Mouse (Mus musculus): ENCODE results near the gene Il2rb. TPM values are rescaled to one million over a fixed set of nuclear protein-coding genes. Genes with fewer than 3 reads are reported as not detected.

Il2rb gene
- total RNA-seq, 2 experiments from 2014 or later = 0.17 to 0.18 TPM

DNA sequence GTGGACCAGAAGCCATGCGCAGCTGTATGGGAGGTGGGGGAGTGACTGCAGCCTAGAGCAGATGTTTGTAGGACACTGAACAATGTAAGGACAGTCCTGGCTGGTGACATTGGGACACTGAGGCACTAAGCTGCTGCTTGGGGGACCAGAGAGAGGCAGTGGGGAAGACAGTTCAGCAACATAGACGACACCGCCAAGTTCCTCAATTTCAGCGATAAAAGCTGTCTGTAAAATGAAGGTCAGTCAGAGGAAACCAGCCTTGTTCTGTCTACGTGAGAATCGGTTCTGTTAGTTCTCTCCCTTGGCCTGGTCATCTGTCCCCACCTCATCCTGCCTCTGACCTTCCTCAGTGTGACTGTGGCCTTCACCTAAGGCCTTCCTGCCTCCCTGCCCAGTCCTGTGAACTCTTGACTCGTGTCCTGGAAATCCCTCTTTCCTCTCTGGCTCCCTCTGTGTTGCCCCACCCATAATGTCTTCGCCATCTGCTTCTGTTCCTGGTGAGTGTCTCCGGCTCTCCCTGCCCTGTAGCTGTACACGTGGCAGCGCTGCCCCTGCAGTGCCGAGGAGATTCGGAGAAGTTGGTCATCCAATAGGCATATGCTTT is 25.1 kb upstream of the Il2rb start:
- DNase-seq = no peak

- DNase-seq = no peak
Observed at GRCm38 (mm10) chr15:78518221-78518620, 23.1 kb upstream of the Il2rb start.

GRCm38 (mm10) chr15:78515759-78516158 is 20.7 kb upstream of the Il2rb start:
- no peak for DNase-seq

DNA sequence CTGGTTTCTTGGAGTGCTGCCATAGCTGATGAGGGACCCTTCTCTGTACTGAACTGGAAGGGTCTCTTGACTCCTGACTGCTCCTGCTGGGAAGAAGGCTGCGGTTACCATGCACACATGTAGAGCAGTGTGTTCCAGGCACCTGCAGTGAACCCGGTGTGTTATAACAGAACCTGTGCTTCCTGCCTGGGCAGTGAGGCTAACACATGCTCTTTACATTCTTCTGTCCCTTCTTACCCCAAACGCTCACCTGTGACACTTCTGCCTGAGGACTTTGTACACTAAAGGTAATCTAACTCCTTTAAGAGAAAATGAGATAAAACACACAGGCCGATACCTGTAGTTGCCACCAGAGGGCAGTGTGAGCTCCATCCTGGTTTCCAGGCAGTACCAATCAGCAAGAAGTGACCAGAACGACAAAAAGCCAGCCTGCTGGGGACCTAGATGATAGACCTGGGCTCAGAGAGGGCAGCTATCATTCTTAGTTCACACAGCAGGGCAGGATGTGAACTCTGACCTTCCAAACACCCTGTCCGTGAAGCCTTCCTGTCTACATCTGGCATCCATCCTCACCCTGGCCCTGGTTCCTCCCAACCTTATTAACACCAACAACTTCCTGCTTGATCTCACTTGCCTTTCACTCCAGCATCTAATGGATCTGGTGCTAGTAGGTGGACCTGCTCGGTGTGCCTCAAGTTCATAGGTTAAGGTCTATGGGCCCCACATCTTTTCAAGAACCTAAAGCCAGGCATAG is 19.5 kb upstream of the Il2rb start:
- DNase-seq = peak; percentile 71 to 78

DNA sequence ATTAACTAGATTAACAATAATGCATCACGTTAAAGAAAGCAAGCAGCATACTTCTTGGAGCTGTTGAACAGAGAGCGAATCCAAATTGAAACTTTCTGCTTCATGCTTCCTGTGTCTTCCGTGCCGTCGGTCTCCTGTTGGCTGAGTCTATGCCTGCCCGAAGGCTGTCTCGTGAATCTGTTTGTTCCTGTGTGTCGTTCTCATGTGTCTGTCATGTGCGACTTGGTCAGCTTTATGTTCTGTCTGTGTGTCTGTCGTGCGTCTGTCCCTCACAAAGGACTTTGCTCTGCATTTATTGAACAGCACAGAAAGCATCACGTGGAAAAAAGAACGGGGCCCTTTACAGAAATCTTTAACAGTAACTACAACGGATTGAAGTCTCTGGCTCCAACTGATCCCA is 17.9 kb upstream of the Il2rb start:
- DNase-seq = no peak

GRCm38 (mm10) chr15:78511951-78512350 is 16.9 kb upstream of the Il2rb start:
- no peak for DNase-seq

DNA sequence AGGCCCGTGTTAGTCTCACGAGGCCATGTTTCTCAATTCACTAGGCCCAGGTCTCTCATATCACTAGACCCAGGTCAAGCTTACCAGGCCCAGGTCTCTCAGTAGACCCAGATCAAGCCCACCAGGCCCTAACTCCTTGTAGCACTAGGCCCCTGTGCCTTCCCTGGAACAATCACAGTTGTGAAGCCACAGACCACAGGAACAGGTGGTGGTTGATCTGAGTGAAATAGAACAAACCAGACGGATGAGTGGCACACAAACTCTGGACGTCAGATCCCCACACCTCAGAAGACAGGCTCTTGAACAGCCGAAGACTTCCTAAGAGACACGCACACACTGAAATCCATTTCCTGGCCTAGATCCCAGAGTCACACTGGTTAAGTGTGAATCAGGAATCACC is 15.7 kb upstream of the Il2rb start:
- no peak for DNase-seq

DNA sequence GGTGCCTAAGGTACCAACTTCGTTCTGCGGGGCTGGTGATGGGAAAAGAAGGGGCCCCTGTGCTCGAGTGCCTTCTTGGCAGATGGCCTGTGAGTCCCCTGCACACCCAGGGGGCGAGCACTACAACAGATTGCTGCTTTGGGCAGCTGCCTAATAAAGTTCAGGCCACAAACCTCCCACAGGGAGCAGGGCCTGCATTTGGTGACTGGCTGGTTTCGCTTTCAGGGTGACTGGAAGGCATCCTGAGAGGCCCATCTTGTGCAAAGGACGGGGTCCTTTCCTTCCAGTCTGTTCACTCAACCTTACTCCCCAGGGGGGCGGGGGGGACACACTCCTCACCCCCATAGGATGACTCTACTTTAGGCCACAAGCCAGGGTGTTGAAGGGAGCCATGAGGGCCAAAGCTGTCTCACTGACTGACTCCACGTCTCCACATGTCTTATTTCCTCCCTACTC is 15.1 kb upstream of the Il2rb start:
- DNase-seq = no peak

DNA sequence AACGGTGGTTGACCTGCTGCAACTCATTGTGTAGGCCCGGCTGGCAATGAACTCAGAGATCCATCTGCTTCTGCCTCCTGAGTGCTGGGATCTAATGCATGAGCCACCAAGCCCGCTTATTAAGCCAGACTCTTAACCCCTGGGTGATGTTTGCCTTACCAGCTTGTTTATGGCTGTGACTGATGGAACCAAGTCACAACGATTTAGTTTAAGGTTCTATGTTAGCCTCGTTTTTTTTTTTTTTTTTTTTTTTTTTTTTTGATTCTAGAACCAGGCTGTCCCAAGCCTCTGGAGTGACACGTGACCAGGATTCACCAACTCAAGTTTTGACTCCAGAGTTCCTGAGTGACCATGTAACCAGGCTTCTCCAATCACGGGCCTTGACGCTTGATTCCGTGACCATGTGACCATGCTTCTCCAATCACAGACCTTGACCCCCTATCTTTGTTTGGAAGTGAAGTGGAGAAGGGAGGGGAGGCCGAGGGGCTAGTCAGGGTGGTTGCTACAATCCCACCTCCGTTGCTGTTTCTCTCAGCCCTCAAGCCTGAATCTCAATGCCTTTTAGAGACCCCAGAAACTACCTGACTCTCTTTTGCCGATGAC is 14.3 kb upstream of the Il2rb start:
- no peak for DNase-seq

DNA sequence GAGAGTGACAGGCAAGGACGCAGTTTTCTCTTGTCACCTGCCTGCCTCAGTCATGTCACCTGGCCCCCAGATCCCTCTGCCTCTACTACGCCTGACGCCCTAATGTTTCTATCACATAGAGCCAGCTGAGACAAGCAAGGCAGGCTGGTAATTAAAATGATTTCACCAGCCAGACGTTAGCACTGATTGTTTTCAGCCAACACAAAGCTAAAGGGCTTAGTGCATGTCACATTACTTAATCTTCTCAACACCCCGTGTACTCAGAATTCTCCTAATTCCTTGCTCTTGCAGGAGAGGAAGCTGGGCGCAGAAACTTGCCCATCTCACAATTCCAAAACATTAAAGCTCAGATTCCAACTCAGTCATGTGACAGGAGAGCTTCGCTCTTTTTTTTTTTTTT is 13.4 kb upstream of the Il2rb start:
- no peak for DNase-seq

DNA sequence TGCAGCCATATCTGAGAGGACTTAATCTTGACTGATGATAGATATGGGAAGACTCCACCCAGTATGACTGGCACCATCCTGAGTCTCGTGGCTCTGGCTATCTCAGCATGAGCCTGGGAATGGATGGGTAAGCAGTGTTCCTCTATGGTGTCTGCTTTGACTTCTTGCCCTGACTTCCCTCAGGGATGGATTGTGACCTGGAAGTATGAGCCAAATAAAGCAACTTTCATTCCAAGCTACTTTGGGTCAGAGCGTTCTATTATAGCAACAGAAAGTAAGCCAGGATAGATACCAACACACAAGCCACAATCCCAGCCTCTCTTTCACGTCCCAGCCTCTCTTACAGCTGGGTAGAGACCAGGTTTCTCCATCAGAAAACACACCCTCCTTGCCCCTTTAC is 10.5 kb upstream of the Il2rb start:
- no peak for DNase-seq

GRCm38 (mm10) chr15:78504816-78505215 is 9.7 kb upstream of the Il2rb start:
- no peak for DNase-seq

DNA sequence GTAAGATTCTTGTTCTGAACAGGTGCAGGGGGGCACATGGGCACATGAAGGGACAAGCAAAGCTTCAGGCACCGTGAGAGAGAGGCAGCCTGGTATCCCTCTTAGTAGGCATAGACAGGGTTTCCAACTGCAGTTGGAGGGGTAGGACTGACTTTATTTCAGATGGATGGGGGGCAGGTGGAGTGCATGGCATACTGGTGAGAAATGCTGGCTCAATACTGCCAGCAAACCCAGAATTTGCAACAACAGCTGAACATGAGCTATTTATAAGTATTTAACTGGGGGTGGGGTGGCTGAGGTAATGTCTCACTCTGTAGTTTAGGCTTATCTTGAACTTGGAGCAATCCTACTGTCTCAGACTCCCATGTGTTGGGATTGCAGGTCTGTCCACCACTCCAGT is 8.9 kb upstream of the Il2rb start:
- DNase-seq = no peak

GRCm38 (mm10) chr15:78502437-78503132 is 7.5 kb upstream of the Il2rb start:
- DNase-seq = no peak

GRCm38 (mm10) chr15:78493401-78494010 is 1.6 kb downstream of the Il2rb start:
- no peak for DNase-seq

DNA sequence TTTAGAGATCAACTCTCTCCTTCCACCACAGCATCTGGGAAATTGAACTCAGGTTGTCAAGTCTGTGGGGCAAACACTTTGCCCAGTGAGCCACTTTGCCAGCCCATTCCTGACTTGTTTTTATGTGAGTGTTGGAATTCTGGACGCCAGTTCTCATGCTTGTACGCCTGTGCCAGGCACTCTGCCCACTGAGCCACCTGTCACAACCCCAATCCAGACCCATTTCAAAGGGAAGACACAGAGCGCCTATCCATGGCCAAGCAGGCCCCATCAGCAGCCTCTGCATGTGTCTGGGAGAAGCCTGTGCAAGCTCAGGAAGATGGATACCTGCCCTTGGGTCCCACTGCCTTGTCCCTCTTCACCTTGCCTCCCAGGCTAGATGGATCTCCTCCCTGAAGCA is 3.8 kb downstream of the Il2rb start:
- DNase-seq = no peak

DNA sequence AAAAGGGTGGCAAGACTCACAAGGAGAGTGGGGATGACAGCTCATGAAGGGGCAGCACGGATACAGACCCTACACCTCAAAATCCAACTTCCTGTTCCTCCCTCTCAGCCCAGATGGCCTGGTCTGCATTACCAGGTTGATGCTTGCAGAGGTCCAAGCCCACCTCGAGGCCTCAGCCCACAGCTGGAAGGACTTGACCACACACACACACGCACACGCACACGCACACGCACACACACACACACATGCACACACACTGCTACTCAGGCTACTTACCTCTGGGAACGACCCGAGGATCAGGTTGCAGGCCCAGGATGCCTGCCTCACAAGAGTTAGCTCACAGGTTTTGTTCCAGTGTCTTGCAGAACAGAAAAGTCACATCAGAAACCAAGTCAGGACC is 5.2 kb downstream of the Il2rb start:
- DNase-seq = no peak

DNA sequence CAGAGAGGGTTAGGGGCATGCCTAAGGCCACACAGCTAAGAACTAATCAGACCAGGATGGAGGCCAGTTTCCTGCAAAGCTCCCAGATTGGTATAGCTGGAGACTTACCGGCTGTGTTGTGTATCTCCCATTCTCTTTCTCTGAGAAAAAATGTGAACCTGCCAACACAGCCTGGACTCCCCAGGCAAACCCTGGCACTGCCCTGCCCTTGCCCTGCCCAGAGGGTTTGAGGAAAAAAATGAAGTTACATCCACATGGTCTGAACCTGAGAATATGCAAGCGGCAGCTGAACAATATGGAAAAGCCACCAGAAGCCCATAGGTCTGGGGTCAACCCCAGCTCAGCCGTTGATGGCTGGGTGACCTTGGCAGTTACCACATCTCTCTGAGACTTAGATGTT is 5.8 kb downstream of the Il2rb start:
- no peak for DNase-seq

DNA sequence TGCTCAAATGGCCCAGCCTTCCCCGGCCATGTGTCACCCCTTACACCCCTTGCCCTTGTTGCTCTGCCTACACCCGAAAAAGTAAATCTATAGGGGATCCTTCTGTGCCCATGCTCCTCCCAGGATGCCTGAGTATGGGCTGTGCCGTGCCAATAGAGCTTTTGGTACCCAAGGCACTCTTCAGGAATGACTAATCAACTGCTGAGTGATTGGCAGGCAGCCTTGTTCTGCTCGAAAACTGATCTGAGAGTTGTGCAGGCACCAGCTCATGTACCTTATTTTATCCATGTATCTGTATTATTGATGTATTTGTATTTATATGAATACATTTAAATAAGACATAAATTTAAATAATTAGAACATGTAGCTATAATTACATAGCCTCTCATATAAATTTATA is 8.0 kb downstream of the Il2rb start:
- DNase-seq = no peak

- DNase-seq = no peak
Observed at GRCm38 (mm10) chr15:78486564-78486963, 8.5 kb downstream of the Il2rb start.

DNA sequence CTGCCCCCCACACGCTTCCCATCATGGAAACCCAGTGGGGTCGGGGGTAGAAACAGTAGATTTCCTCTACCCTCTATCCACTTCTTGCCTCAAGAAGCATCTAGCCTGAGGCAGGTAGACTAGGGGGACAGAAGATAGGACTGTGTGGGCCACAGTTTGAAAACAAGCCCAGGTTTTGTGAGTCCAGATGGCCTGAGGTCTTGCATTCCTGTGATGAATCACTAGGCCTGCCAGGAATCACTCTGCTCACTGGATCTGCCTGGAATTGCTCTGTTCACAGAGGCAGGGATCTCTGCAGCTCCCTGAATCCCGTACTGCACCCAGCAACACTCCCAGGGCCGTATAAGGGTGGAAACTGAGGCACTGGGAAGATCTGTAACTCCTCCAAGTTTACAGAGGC is 11.8 kb downstream of the Il2rb start:
- DNase-seq = peak in 1 of 2 experiments; percentile 4

DNA sequence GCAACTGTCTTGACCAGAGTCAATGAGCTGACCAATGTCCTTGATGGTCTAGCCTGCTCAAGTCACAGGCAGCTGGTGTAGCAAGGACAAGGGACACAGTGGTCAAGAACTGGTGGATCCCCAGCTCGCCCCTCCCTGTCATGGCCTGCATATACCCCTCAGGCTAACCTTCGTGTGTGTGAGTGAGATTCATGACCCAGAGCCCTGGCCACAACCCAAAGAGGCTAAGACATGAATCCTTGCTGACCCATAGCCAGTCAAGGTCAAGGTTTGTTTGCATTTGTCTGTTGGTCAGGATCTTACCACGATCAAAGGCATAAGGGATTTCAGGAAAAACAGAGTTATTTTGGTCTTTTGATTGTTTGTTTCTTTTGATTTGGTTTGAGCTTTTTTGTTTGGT is 12.6 kb downstream of the Il2rb start:
- DNase-seq = no peak

- no peak for DNase-seq
Observed at GRCm38 (mm10) chr15:78481448-78482000, 13.5 kb downstream of the Il2rb start.

Data from layer of hippocampus, postnatal 36 days (tissue).